Mouse (Mus musculus) intestine, embryonic 14.5 days (tissue): ENCODE measurements at regions not wholly inside any gene's neighbourhood (a gene's known extent, or its start where the extent isn't known, plus 50 kb on each side); places are given as distances from the start of the nearest gene placed in this dataset.

ENCODE experiments used
- ATAC-seq: fragments of 200-750 bp; cut with Nextera tagmentation; replicated peaks from 2 replicates; pipeline ENCODE4 v1.8.0; 2017; ENCODE audit warnings: low read depth, moderate number of reproducible peaks, moderate TSS enrichment, moderate library complexity; ENCODE audit not compliant: low FRiP score, low TSS enrichment
- DNase-seq: peaks from one replicate; pipeline ENCODE4 v3.0.0-alpha.2; 2018; ENCODE audit warnings: low spot score
- H3K27ac ChIP-seq: fragments of 300-500 bp; sonication (generic); 2 replicates; pipeline ENCODE4 v1.5.1; 2014; ENCODE audit warnings: low read depth, mild to moderate bottlenecking, control low read depth
- H3K27me3 ChIP-seq: fragments of 300-500 bp; sonication (generic); replicated peaks from 2 replicates; pipeline ENCODE4 v1.6.1; 2014; ENCODE audit warnings: low read length, control low read depth; ENCODE audit not compliant: control insufficient read depth, insufficient read depth
- H3K36me3 ChIP-seq: fragments of 300-500 bp; sonication (generic); 2 replicates; pipeline ENCODE4 v1.6.1; 2014; ENCODE audit warnings: low read length, control low read depth; ENCODE audit not compliant: control insufficient read depth, insufficient read depth
- H3K4me1 ChIP-seq: fragments of 300-500 bp; sonication (generic); replicated peaks from 2 replicates; pipeline ENCODE4 v1.6.1; 2014; ENCODE audit warnings: low read length, control low read depth, mixed read lengths; ENCODE audit not compliant: control insufficient read depth, insufficient read depth
- H3K4me2 ChIP-seq: fragments of 300-500 bp; sonication (generic); 2 replicates; pipeline ENCODE4 v1.6.1; 2014; ENCODE audit warnings: low read length
- H3K4me3 ChIP-seq: fragments of 300-500 bp; sonication (generic); 2 replicates; pipeline ENCODE4 v1.5.1; 2014; ENCODE audit warnings: low read depth, low read length, control low read depth, mixed read lengths
- H3K9ac ChIP-seq: fragments of 300-500 bp; sonication (generic); 2 replicates; pipeline ENCODE4 v1.6.1; 2014; ENCODE audit warnings: mild to moderate bottlenecking, low read length
- H3K9me3 ChIP-seq: fragments of 300-500 bp; sonication (generic); 2 replicates; pipeline ENCODE4 v1.6.1; 2016; ENCODE audit warnings: low read length, control low read depth; ENCODE audit not compliant: control insufficient read depth
- WGBS: fragments of 180-500 bp; shearing (Covaris S2); extraction: QIAGEN DNeasy Blood & Tissue Kit; methylation state at CpG from one replicate; pipeline ENCODE4 v1.1.7; 2014; 5-methylcytosine and 5-hydroxymethylcytosine counted together

GRCm38 (mm10) chr11:91098186-91098585, 410.0 kb upstream of the Tom1l1 start:
- Histone ChIP-seq H3K9me3 (no peaks in the 10 kb centered on the region), H3K4me2 (no peak overlapping the region), H3K27me3 (no peaks in the 10 kb centered on the region), H3K4me1 (no peaks in the 10 kb centered on the region), H3K36me3 (no peaks in the 10 kb centered on the region), H3K9ac (no peak overlapping the region), H3K4me3 (no peak overlapping the region), H3K27ac (no peak overlapping the region)
- WGBS, result 62% methylated on average over 5 of the region's 5 CpGs
- DNase-seq (no peak), ATAC-seq (no peak)

GRCm38 (mm10) chr11:91097552-91097951, 409.4 kb upstream of the Tom1l1 start:
- DNase-seq, result no peak
- no peak overlapping the region for H3K4me3 ChIP-seq
- no peaks in the 10 kb centered on the region for H3K9me3 ChIP-seq
- H3K4me2 ChIP-seq, result no peak overlapping the region
- H3K27ac ChIP-seq, result no peak overlapping the region
- WGBS, result 54% methylated on average over 3 of the region's 3 CpGs
- H3K36me3 ChIP-seq, result no peaks in the 10 kb centered on the region
- no peak overlapping the region for H3K9ac ChIP-seq
- no peaks in the 10 kb centered on the region for H3K27me3 ChIP-seq
- no peak for ATAC-seq
- H3K4me1 ChIP-seq, result no peaks in the 10 kb centered on the region

GRCm38 (mm10) chr11:91096000-91096652, 408.0 kb upstream of the Tom1l1 start:
- Histone ChIP-seq H3K4me1 (no peaks in the 10 kb centered on the region), H3K4me2 (no peak overlapping the region), H3K27ac (no peak overlapping the region), H3K9me3 (no peaks in the 10 kb centered on the region), H3K36me3 (no peaks in the 10 kb centered on the region), H3K9ac (no peak overlapping the region), H3K27me3 (no peaks in the 10 kb centered on the region), H3K4me3 (no peak overlapping the region)
- 38% methylated on average over 12 of the region's 12 CpGs for WGBS
- ATAC-seq, result no peak
- DNase-seq, result no peak

- Histone ChIP-seq H3K4me2 (no peak overlapping the region), H3K27ac (no peak overlapping the region), H3K4me1 (no peaks in the 10 kb centered on the region), H3K4me3 (no peak overlapping the region), H3K9me3 (no peaks in the 10 kb centered on the region), H3K36me3 (no peaks in the 10 kb centered on the region), H3K27me3 (no peaks in the 10 kb centered on the region), H3K9ac (no peak overlapping the region)
- DNase-seq (no peak), ATAC-seq (no peak)
- WGBS, result 35% methylated on average over 6 of the region's 6 CpGs
Measured at GRCm38 (mm10) chr11:91065365-91065764, 377.2 kb upstream of the Tom1l1 start.

GRCm38 (mm10) chr11:91056966-91057597, 368.9 kb upstream of the Tom1l1 start:
- Histone ChIP-seq H3K36me3 (no peaks in the 10 kb centered on the region), H3K9me3 (no peaks in the 10 kb centered on the region), H3K4me1 (no peaks in the 10 kb centered on the region), H3K9ac (no peak overlapping the region), H3K4me3 (no peak overlapping the region), H3K27ac (no peak overlapping the region), H3K27me3 (no peaks in the 10 kb centered on the region), H3K4me2 (no peak overlapping the region)
- 44% methylated on average over 9 of the region's 9 CpGs for WGBS
- DNase-seq (no peak), ATAC-seq (no peak)

GRCm38 (mm10) chr11:91053321-91053720, 365.2 kb upstream of the Tom1l1 start:
- Histone ChIP-seq H3K4me1 (no peaks in the 10 kb centered on the region), H3K27ac (no peak overlapping the region), H3K36me3 (no peaks in the 10 kb centered on the region), H3K27me3 (no peaks in the 10 kb centered on the region), H3K4me2 (no peak overlapping the region), H3K4me3 (no peak overlapping the region), H3K9me3 (no peaks in the 10 kb centered on the region), H3K9ac (no peak overlapping the region)
- no peak for DNase-seq
- 50% methylated on average over 2 of the region's 2 CpGs for WGBS
- no peak for ATAC-seq

- 23% methylated on average over 3 of the region's 3 CpGs for WGBS
- H3K36me3 ChIP-seq, result no peaks in the 10 kb centered on the region
- no peak overlapping the region for H3K4me2 ChIP-seq
- H3K27ac ChIP-seq, result no peak overlapping the region
- no peaks in the 10 kb centered on the region for H3K27me3 ChIP-seq
- ATAC-seq (no peak), DNase-seq (no peak)
- no peaks in the 10 kb centered on the region for H3K9me3 ChIP-seq
- H3K4me1 ChIP-seq, result no peaks in the 10 kb centered on the region
- H3K4me3 ChIP-seq, result no peak overlapping the region
- no peak overlapping the region for H3K9ac ChIP-seq
Measured at GRCm38 (mm10) chr11:91051646-91052045, 363.5 kb upstream of the Tom1l1 start.

GRCm38 (mm10) chr11:91041486-91041885, 353.3 kb upstream of the Tom1l1 start:
- DNase-seq (no peak), ATAC-seq (no peak)
- H3K4me1 ChIP-seq, result no peaks in the 10 kb centered on the region
- H3K36me3 ChIP-seq, result no peaks in the 10 kb centered on the region
- no peaks in the 10 kb centered on the region for H3K9me3 ChIP-seq
- H3K9ac ChIP-seq, result no peak overlapping the region
- 72% methylated on average over 3 of the region's 3 CpGs for WGBS
- H3K27me3 ChIP-seq, result no peaks in the 10 kb centered on the region
- H3K4me2 ChIP-seq, result no peak overlapping the region
- H3K4me3 ChIP-seq, result no peak overlapping the region
- no peak overlapping the region for H3K27ac ChIP-seq
